ENCODE assay signal across 10 mouse cellular contexts in genomic region chr6:83502656-83503055, GRCm38 (mm10). TPM values are rescaled to one million over a fixed set of nuclear protein-coding genes. Genes with fewer than 3 reads are reported as not detected.
DNase-seq lines count a peak whose midpoint lies in the region; ATAC-seq and TF ChIP-seq lines count a peak whose summit lies in the region.
"Had no signal": no experiment of that assay in that cellular context is flagged by ENCODE, and none has a peak within 500 bp of the region (broad histone marks: within the 10 kb centered on the region; RNA-seq: fewer than 3 reads in every experiment).

No protein-coding gene starts in this region.

- H3K4me1 ChIP-seq in hindbrain, embryonic 11.5 days (replicated peaks; ENCODE audit: control insufficient read depth, insufficient read depth, low read length): peaks cover 2% of the 10 kb centered on the region; the same call in 1 of the 2 replicates
- H3K4me1 ChIP-seq in hindbrain, postnatal 0 days (ENCODE audit: insufficient read depth, low read length): peaks cover 6% of the 10 kb centered on the region; the same call in 1 of the 2 replicates

- H3K9ac ChIP-seq in hindbrain, embryonic 11.5 days (ENCODE audit: low read depth, low read length): no peak overlapping the region
- H3K9ac ChIP-seq in hindbrain, postnatal 0 days (replicated peaks; ENCODE audit: low read length): no peak overlapping the region
- H3K9ac ChIP-seq: forebrain, embryonic 15.5 days; midbrain, embryonic 13.5 days had no signal

- H3K27me3 ChIP-seq in hindbrain, embryonic 11.5 days (ENCODE audit: control insufficient read depth, insufficient read depth, low read length): no peaks in the 10 kb centered on the region
- H3K27me3 ChIP-seq in hindbrain, postnatal 0 days (ENCODE audit: insufficient read depth, low read length): no peaks in the 10 kb centered on the region
- H3K27me3 ChIP-seq: forebrain, embryonic 15.5 days; midbrain, embryonic 13.5 days had no signal

- TF ChIP-seq CTCF in hindbrain, postnatal 0 days (IDR thresholded peaks at IDR 0.05; ENCODE audit: low read depth): no peak

- H3K36me3 ChIP-seq in macrophage (ENCODE audit: inconsistent target): peaks cover 15% of the 10 kb centered on the region; the same call in 1 of the 2 replicates
- no peaks in the 10 kb centered on the region for H3K36me3 ChIP-seq in hindbrain, embryonic 11.5 days (ENCODE audit: control insufficient read depth, insufficient read depth, low read length)
- no peaks in the 10 kb centered on the region for H3K36me3 ChIP-seq in hindbrain, postnatal 0 days (ENCODE audit: insufficient read depth, low read length)

- ATAC-seq in hindbrain, embryonic 11.5 days (ENCODE audit: low FRiP score): no peak
- ATAC-seq in hindbrain, postnatal 0 days: no peak
- ATAC-seq: forebrain, embryonic 15.5 days; midbrain, embryonic 13.5 days had no signal

- no peaks in the 10 kb centered on the region for H3K9me3 ChIP-seq in hindbrain, embryonic 11.5 days (ENCODE audit: control insufficient read depth, low read length)
- H3K9me3 ChIP-seq in hindbrain, postnatal 0 days (ENCODE audit: low read length): no peaks in the 10 kb centered on the region
- H3K9me3 ChIP-seq: forebrain, embryonic 15.5 days; midbrain, embryonic 13.5 days had no signal

- peak; percentile 56 for DNase-seq in cerebellum, adult 11-12 months
- DNase-seq in cerebellum, adult 11 months: no peak
- peak; percentile 57 to 60 for DNase-seq in left cerebral cortex, adult 18-20 months (ENCODE audit: low spot score in 2 of 2)
- DNase-seq in left cerebral cortex, adult 11 months (ENCODE audit: low spot score): no peak
- DNase-seq in cerebellum, postnatal 14 days: peak; percentile 41 to 47
- no peak for DNase-seq in hindbrain, embryonic 11.5 days (ENCODE audit: low spot score)
- DNase-seq in hindbrain, postnatal 0 days (ENCODE audit: low spot score): no peak

- H3K4me3 ChIP-seq in macrophage (ENCODE audit: inconsistent target): no peak overlapping the region
- H3K4me3 ChIP-seq in hindbrain, embryonic 11.5 days (ENCODE audit: low read depth, low read length): no peak overlapping the region
- H3K4me3 ChIP-seq in hindbrain, postnatal 0 days (ENCODE audit: low read length): no peak overlapping the region
- H3K4me3 ChIP-seq: forebrain, embryonic 15.5 days; midbrain, embryonic 13.5 days had no signal

- 21% methylated on average over 3 of the region's 3 CpGs for WGBS in macrophage (ENCODE audit: missing documents)
- WGBS in hindbrain, embryonic 11.5 days: 83% methylated on average over 3 of the region's 3 CpGs
- WGBS in hindbrain, postnatal 0 days: 84% methylated on average over 3 of the region's 3 CpGs

- peak overlapping the region; percentile 96 for H3K27ac ChIP-seq in macrophage
- no peak overlapping the region for H3K27ac ChIP-seq in hindbrain, embryonic 11.5 days (ENCODE audit: low read depth, low read length)
- no peak overlapping the region for H3K27ac ChIP-seq in hindbrain, postnatal 0 days
- H3K27ac ChIP-seq: forebrain, embryonic 15.5 days; midbrain, embryonic 13.5 days had no signal

- H3K79me2 ChIP-seq in macrophage (ENCODE audit: inconsistent target): peaks cover 73% of the 10 kb centered on the region

- H3K4me2 ChIP-seq in hindbrain, embryonic 11.5 days (replicated peaks; ENCODE audit: low read depth, low read length): no peak overlapping the region
- no peak overlapping the region for H3K4me2 ChIP-seq in hindbrain, postnatal 0 days (ENCODE audit: low read depth, low read length)
- H3K4me2 ChIP-seq: forebrain, embryonic 15.5 days; midbrain, embryonic 13.5 days had no signal

RNA-seq across cellular contexts. Expression of gene Dguok, which starts 4.1 kb away (rescaled TPM):
- 10 to 100 TPM; 24.5 to 25.7 TPM for total RNA-seq in left cerebral cortex, adult 18-20 months (2021)
- 100 to 1,000 TPM in 3 of 26 experiments, 10 to 100 TPM in 20, 1 to 10 TPM in 3; 8.4 to 129 (median 57.6) TPM for total RNA-seq in macrophage (2018; cell fraction: chromatin; rRNA removed)
- 10 to 100 TPM; 15.6 to 42.6 (median 32.2) TPM for total RNA-seq in macrophage (2018; cell fraction: cytosol; rRNA removed)
- 10 to 100 TPM in 25 of 26 experiments, 1 to 10 TPM in 1; 7.9 to 98.5 (median 32.1) TPM for total RNA-seq in macrophage (2018; cell fraction: nucleus; rRNA removed)
- polyA plus RNA-seq in macrophage (2018): 30.7 to 54.0 TPM (median 30.9 TPM) in 3 replicates
- polyA plus RNA-seq in hindbrain, embryonic 11.5 days (2014; fragmentation: Nextera tagmentation; extraction: Ambion mirVana): 57.0 and 65.7 TPM in 2 replicates
- total RNA-seq in hindbrain, postnatal 0 days (2014; rRNA removed): 31.8 and 52.5 TPM in 2 replicates
- 51.1 and 52.0 TPM in 2 replicates for polyA plus RNA-seq in hindbrain, postnatal 0 days (2015; fragmentation: Nextera tagmentation; extraction: Ambion mirVana)

RNA-seq across cellular contexts. Expression of gene Actg2, which starts 33.4 kb away (rescaled TPM):
- under 1 TPM in 1 of 2 experiments, not detected in 1; 0.37 TPM for total RNA-seq in left cerebral cortex, adult 18-20 months (2021)
- total RNA-seq in macrophage (2018; cell fraction: chromatin; rRNA removed): 1 to 10 TPM in 1 of 26 experiments, not detected in 25; 7.0 TPM
- not detected for total RNA-seq in macrophage (2018; cell fraction: cytosol; rRNA removed)
- total RNA-seq in macrophage (2018; cell fraction: nucleus; rRNA removed): 1 to 10 TPM in 1 of 26 experiments, not detected in 25; 1.2 TPM
- polyA plus RNA-seq in macrophage (2018): 0.21 TPM in 1 of 3 replicates, not detected in the others
- polyA plus RNA-seq in hindbrain, embryonic 11.5 days (2014; fragmentation: Nextera tagmentation; extraction: Ambion mirVana): 1.4 and 2.2 TPM in 2 replicates
- total RNA-seq in hindbrain, postnatal 0 days (2014; rRNA removed): 0.36 and 2.1 TPM in 2 replicates
- polyA plus RNA-seq in hindbrain, postnatal 0 days (2015; fragmentation: Nextera tagmentation; extraction: Ambion mirVana): 0.78 and 1.7 TPM in 2 replicates

RNA-seq across cellular contexts. Expression of gene Tet3, which starts 43.8 kb away (rescaled TPM):
- total RNA-seq in left cerebral cortex, adult 18-20 months (2021): 10 to 100 TPM; 60.8 to 75.9 TPM
- 100 to 1,000 TPM; 104 to 576 (median 356) TPM for total RNA-seq in macrophage (2018; cell fraction: chromatin; rRNA removed)
- total RNA-seq in macrophage (2018; cell fraction: cytosol; rRNA removed): 10 to 100 TPM; 15.7 to 66.9 (median 36.1) TPM
- total RNA-seq in macrophage (2018; cell fraction: nucleus; rRNA removed): 100 to 1,000 TPM in 20 of 26 experiments, 10 to 100 TPM in 6; 62.0 to 363 (median 169) TPM
- polyA plus RNA-seq in macrophage (2018): 13.9 to 21.1 TPM (median 19.1 TPM) in 3 replicates
- 45.3 and 55.6 TPM in 2 replicates for polyA plus RNA-seq in hindbrain, embryonic 11.5 days (2014; fragmentation: Nextera tagmentation; extraction: Ambion mirVana)
- 30.8 and 34.8 TPM in 2 replicates for total RNA-seq in hindbrain, postnatal 0 days (2014; rRNA removed)
- 38.0 and 41.9 TPM in 2 replicates for polyA plus RNA-seq in hindbrain, postnatal 0 days (2015; fragmentation: Nextera tagmentation; extraction: Ambion mirVana)

Comparison
In these comparisons a context has a peak if more than half of its experiments do, and no peak if none do; other contexts are left out.
1. DNase-seq: peak in cerebellum, adult 11-12 months (single experiment), left cerebral cortex, adult 18-20 months (2 of 2) and cerebellum, postnatal 14 days (2 of 2); none in cerebellum, adult 11 months (single experiment), left cerebral cortex, adult 11 months (single experiment), hindbrain, embryonic 11.5 days (single experiment) and hindbrain, postnatal 0 days (single experiment).